Mouse (Mus musculus) bone marrow, adult 2 months (tissue): Measurements from ENCODE around the gene Slc25a12.

Source experiments
- CTCF ChIP-seq: fragments of 200-500 bp; IDR thresholded peaks from 2 replicates; pipeline ENCODE4 v1.5.1; 2011; ENCODE audit warnings: low read length, control low read depth; ENCODE audit not compliant: control insufficient read depth, insufficient read depth
- POLR2A ChIP-seq: fragments of 200-500 bp; IDR thresholded peaks from 2 replicates; pipeline ENCODE4 v1.6.1; 2011; ENCODE audit warnings: low read depth, mild to moderate bottlenecking, control low read depth, low read length, borderline replicate concordance; ENCODE audit not compliant: control insufficient read depth

DNA sequence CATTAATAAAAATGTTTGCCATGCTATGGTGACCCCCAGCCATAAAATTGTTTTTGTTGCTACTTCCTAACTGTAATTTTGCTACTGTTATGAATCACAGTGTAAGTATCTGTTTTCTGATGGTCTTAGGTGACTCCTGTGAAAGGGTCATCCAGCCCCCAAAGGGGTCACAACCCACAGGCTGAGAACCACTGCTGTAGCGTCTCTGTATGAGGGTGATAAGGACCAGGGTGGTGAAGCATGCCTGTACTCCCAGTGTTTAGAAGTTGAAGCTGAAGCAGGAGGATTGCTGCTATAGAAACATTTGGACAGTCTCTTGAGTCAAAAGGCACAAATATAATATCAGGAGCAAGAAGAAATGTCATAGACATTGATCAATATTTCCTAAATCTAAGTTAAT is 98.2 kb downstream of the Slc25a12 start:
- TF ChIP-seq CTCF (no peak), POLR2A (no peak)
